Mouse (Mus musculus) hindbrain, embryonic 15.5 days (tissue): ENCODE measurements around the gene Rpl28. TPM values are rescaled to one million over a fixed set of nuclear protein-coding genes. Genes with fewer than 3 reads are reported as not detected.
"Not testable (repeated sequence)": the region's sequence is repeated elsewhere in the genome, so short reads cannot be mapped to it uniquely, and the experiment has no call there.

Source experiments
- ATAC-seq: fragments of 200-750 bp; cut with Nextera tagmentation; 2 replicates; pipeline ENCODE4 v1.8.0; 2017; ENCODE audit warnings: low read depth, moderate number of reproducible peaks, moderate TSS enrichment; ENCODE audit not compliant: low FRiP score
- H3K27ac ChIP-seq: fragments of 300-500 bp; sonication (generic); replicated peaks from 2 replicates; pipeline ENCODE4 v1.5.1; 2015; ENCODE audit warnings: mild to moderate bottlenecking, inconsistent platforms
- H3K27me3 ChIP-seq: fragments of 300-500 bp; sonication (generic); 2 replicates; pipeline ENCODE4 v1.6.1; 2015; ENCODE audit warnings: control low read depth, inconsistent platforms
- H3K36me3 ChIP-seq: fragments of 300-500 bp; sonication (generic); 2 replicates; pipeline ENCODE4 v1.6.1; 2015; ENCODE audit warnings: control low read depth, inconsistent platforms
- H3K4me1 ChIP-seq: fragments of 300-500 bp; sonication (generic); replicated peaks from 2 replicates; pipeline ENCODE4 v1.6.1; 2015; ENCODE audit warnings: control low read depth, inconsistent platforms
- H3K4me2 ChIP-seq: fragments of 300-500 bp; sonication (generic); 2 replicates; pipeline ENCODE4 v1.6.1; 2015; ENCODE audit warnings: moderate library complexity, mild to moderate bottlenecking, inconsistent platforms
- H3K4me3 ChIP-seq: fragments of 300-500 bp; sonication (generic); 2 replicates; pipeline ENCODE4 v1.5.1; 2015; ENCODE audit warnings: mild to moderate bottlenecking, inconsistent platforms
- H3K9ac ChIP-seq: fragments of 300-500 bp; sonication (generic); 2 replicates; pipeline ENCODE4 v1.6.1; 2015; ENCODE audit warnings: inconsistent platforms
- H3K9me3 ChIP-seq: fragments of 300-500 bp; sonication (generic); 2 replicates; pipeline ENCODE4 v1.6.1; 2016; ENCODE audit warnings: control low read depth, inconsistent platforms
- WGBS: fragments of 180-500 bp; shearing (Covaris S2); methylation state at CpG from one replicate; pipeline ENCODE4 v1.1.7; 2015; 5-methylcytosine and 5-hydroxymethylcytosine counted together
- polyA plus RNA-seq: library from polyadenylated mRNA; unstranded; fragments of >200 nt; fragmentation: Nextera tagmentation; extraction: Ambion mirVana; gene quantifications from 2 replicates; pipeline ENCODE4 v1.2.1, GENCODE M21; 2015

Rpl28 gene
- polyA plus RNA-seq, 1 experiment from 2014 or later, result 228 TPM

- peak within 1 kb of the TSS; percentile 67 for H3K9ac ChIP-seq
- H3K4me3 ChIP-seq, result peak within 1 kb of the TSS; percentile 56
- H3K36me3 ChIP-seq, result peaks cover 5% of the 10 kb centered on the region
- H3K4me1 ChIP-seq, result peaks cover 27% of the 10 kb centered on the region
- H3K9me3 ChIP-seq, result no peaks in the 10 kb centered on the region
- H3K27me3 ChIP-seq, result no peaks in the 10 kb centered on the region
- H3K27ac ChIP-seq, result peak within 1 kb of the TSS; percentile 71
- WGBS, result 8% methylated on average over 40 of the region's 40 CpGs
- H3K4me2 ChIP-seq, result peak within 1 kb of the TSS; percentile 92
- ATAC-seq, result no peak
Measured at GRCm38 (mm10) chr7:4789436-4789935, 3.2 kb upstream of the Rpl28 start, which contains the start of gene Tmem238. Gene Tmem238 (minus strand): TSS chr7:4789656.

- H3K27me3 ChIP-seq, H3K9me3 ChIP-seq: not testable (repeated sequence)
- peak overlapping the region; percentile 90 for H3K4me3 ChIP-seq
- H3K9ac ChIP-seq, result peak overlapping the region; percentile 95
- peak; percentile 0; the same call in 1 of the 2 replicates for ATAC-seq
- H3K4me2 ChIP-seq, result peak overlapping the region; percentile 84
- peak overlapping the region; percentile 91 for H3K27ac ChIP-seq
- H3K4me1 ChIP-seq, result peaks cover 28% of the 10 kb centered on the region
- peaks cover 36% of the 10 kb centered on the region for H3K36me3 ChIP-seq
- under 1% methylated on average over 31 of the region's 31 CpGs for WGBS
Measured at GRCm38 (mm10) chr7:4793248-4793647, 574 bp downstream of the Rpl28 start.

DNA sequence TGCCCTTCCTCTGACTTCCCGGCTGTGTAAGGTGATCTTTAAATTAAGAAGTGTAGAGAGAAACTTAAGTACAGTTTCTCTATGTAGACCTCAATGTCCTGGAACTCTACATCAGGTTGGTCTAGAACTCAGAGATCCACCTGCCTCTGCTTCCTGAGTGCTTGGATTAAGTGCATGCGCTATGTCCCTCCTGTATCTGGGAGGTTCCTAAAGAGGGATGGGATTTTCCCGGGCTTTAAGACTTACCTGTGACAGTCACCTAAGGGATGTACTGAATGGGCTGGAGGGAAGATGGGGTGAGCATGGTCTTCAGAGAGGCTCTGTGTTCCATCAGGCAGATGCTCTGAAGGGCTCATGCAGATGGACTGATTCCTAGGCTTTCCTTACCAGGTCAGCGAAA lies 1.0 kb downstream of the Rpl28 start:
- H3K9ac ChIP-seq, result peak overlapping the region; percentile 95
- peak overlapping the region; percentile 84 for H3K4me2 ChIP-seq
- peak overlapping the region; percentile 91; the same call in 1 of the 2 replicates for H3K27ac ChIP-seq
- no peaks in the 10 kb centered on the region for H3K27me3 ChIP-seq
- 51% methylated on average over 4 of the region's 4 CpGs for WGBS
- H3K9me3 ChIP-seq, result no peaks in the 10 kb centered on the region
- peaks cover 36% of the 10 kb centered on the region for H3K36me3 ChIP-seq
- H3K4me1 ChIP-seq, result peaks cover 24% of the 10 kb centered on the region
- ATAC-seq, result no peak
- peak overlapping the region; percentile 90 for H3K4me3 ChIP-seq

- Histone ChIP-seq H3K9ac (no peak overlapping the region), H3K4me3 (no peak overlapping the region), H3K4me1 (peaks cover 18% of the 10 kb centered on the region), H3K9me3 (no peaks in the 10 kb centered on the region), H3K27ac (no peak overlapping the region), H3K4me2 (0 out of 2 replicates have a peak overlapping the region, but pooled peaks have one; percentile 84), H3K36me3 (peaks cover 36% of the 10 kb centered on the region), H3K27me3 (no peaks in the 10 kb centered on the region)
- no peak for ATAC-seq
- 84% methylated on average over 3 of the region's 3 CpGs for WGBS
Measured at GRCm38 (mm10) chr7:4794631-4795168, 2.0 kb downstream of the Rpl28 start.

- 69% methylated on average over 7 of the region's 7 CpGs for WGBS
- H3K36me3 ChIP-seq, result peaks cover 36% of the 10 kb centered on the region
- no peak overlapping the region for H3K4me3 ChIP-seq
- no peak overlapping the region for H3K9ac ChIP-seq
- H3K27ac ChIP-seq, result no peak overlapping the region
- no peaks in the 10 kb centered on the region for H3K9me3 ChIP-seq
- no peak for ATAC-seq
- H3K4me1 ChIP-seq, result peaks cover 18% of the 10 kb centered on the region
- no peak overlapping the region for H3K4me2 ChIP-seq
- H3K27me3 ChIP-seq, result no peaks in the 10 kb centered on the region
Measured at GRCm38 (mm10) chr7:4795767-4796433, 3.2 kb downstream of the Rpl28 start.

DNA sequence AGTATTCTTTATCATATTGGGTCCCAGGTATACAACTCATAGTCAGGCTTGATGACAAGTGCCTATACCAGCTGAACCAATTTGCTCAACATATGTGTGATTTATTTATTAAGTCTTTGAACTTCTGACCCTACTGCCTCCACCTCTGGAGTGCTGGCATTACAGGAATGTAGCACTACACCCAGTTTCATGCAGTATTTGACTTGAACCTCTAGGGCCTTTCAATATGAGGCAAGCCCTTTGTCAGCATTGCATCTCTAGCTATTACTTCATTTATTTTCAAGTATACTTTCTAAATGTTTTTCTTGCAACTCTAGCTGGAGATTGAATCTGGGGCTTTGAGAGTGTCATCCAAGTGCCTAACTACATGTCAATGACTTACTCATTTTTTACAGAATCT lies 9.6 kb downstream of the Rpl28 start:
- no peak for ATAC-seq
- H3K9ac ChIP-seq, result no peak overlapping the region
- H3K4me2 ChIP-seq, result no peak overlapping the region
- no peaks in the 10 kb centered on the region for H3K4me1 ChIP-seq
- no peaks in the 10 kb centered on the region for H3K9me3 ChIP-seq
- no peaks in the 10 kb centered on the region for H3K27me3 ChIP-seq
- H3K27ac ChIP-seq, result no peak overlapping the region
- peaks cover 16% of the 10 kb centered on the region for H3K36me3 ChIP-seq
- no peak overlapping the region for H3K4me3 ChIP-seq

DNA sequence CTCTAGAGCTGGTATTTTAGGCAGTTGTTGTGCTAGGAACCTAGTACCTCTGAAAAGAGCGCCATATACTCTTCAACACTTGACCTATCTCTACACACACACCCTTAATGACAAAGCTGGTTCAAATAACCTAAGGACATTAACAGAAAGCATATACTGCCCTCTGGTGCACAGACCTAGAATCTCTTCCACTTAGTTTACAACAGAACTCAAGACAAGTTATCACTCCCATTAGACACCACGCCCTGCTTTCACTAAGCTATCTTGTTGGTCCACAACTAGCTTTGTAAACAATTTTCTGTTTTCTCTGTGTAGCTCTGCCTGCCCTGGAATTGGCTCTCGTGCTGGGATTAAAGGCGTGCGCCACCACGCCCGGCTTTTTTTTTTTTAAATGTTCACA lies 14.0 kb downstream of the Rpl28 start:
- Histone ChIP-seq H3K9ac (no peak overlapping the region), H3K36me3 (peaks cover 36% of the 10 kb centered on the region), H3K27me3 (no peaks in the 10 kb centered on the region), H3K4me1 (peaks cover 23% of the 10 kb centered on the region), H3K27ac (no peak overlapping the region), H3K9me3 (no peaks in the 10 kb centered on the region), H3K4me2 (no peak overlapping the region), H3K4me3 (no peak overlapping the region)
- WGBS, result 93% methylated on average over 7 of the region's 7 CpGs
- ATAC-seq, result no peak

DNA sequence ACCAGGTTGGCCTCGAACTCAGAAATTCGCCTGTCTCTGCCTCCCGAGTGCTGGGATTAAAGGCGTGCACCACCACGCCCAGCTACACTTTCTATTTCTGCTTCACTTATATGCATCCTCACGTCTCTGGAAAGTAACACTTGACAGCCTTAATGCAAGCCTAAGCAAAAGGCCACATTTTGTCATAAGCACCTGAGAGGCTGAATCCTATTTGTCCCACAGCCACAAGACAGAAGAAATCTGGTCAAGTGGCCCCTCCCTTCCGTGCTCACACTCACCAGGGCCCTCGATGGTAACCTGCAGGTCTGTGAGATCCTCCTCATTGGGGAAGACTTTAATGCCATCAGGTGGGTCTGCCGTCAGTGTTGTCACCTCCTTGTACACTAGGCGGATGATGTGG lies 18.5 kb downstream of the Rpl28 start:
- peaks cover 34% of the 10 kb centered on the region for H3K36me3 ChIP-seq
- H3K27ac ChIP-seq, result 0 out of 2 replicates have a peak overlapping the region, but pooled peaks have one; percentile 98
- H3K4me3 ChIP-seq, result peak overlapping the region; percentile 98
- 46% methylated on average over 10 of the region's 10 CpGs for WGBS
- ATAC-seq, H3K27me3 ChIP-seq, H3K9me3 ChIP-seq: not testable (repeated sequence)
- peak overlapping the region; percentile 80 for H3K4me2 ChIP-seq
- H3K9ac ChIP-seq, result peak overlapping the region; percentile 99
- H3K4me1 ChIP-seq, result peaks cover 29% of the 10 kb centered on the region

GRCm38 (mm10) chr7:4811842-4812302 lies 19.2 kb downstream of the Rpl28 start:
- Histone ChIP-seq H3K4me1 (peaks cover 29% of the 10 kb centered on the region), H3K27me3 (no peaks in the 10 kb centered on the region), H3K36me3 (peaks cover 27% of the 10 kb centered on the region), H3K4me2 (peak overlapping the region; percentile 80), H3K9me3 (no peaks in the 10 kb centered on the region), H3K9ac (peak overlapping the region; percentile 99), H3K27ac (peak overlapping the region; percentile 98), H3K4me3 (peak overlapping the region; percentile 98)
- WGBS, result under 1% methylated on average over 35 of the region's 36 CpGs
- ATAC-seq, result no peak

DNA sequence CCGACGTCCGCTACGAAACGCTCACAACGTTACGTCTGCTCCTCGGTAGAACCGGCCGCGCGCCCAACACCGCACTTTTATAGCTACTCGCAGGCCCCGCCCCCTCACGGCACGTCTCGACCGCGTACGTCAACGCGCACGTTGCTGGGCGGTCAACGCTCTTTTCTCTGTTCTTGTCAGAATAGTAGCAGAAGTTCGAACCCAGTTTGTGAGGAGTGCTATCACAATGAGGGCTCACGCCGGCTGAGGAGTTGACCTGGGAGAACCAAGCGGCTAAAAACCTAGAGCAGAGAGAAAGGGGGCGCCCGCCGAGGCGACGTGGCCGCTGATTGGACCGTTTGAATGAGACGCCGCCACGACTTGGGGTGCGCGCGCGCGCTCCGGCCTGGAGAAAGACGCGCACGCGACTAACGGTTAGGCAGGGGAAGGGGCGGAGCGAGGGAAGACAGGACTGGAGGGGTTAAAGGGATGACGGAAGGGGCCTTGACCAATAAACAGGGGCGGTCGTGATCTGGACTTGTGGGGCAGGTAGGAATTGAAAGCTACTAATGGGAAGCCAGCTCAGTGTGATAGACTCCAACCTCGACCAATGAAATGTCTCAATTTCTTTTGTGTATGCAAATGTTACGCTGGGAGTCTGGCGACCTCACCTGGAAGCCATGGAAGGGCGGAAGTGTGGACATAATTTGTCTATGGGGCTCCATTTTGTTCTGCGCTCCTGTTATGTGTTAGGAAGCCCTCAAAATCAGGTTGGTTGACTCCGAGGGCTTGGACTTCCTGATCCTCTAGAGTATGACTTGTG lies 19.8 kb downstream of the Rpl28 start, which contains the start of gene Ube2s:
Gene Ube2s, minus strand, starts transcription at position 288 of the 802 bp plus-strand sequence.
- peak within 1 kb of the TSS; percentile 98 for H3K4me3 ChIP-seq
- H3K36me3 ChIP-seq, result peaks cover 20% of the 10 kb centered on the region
- peak; percentile 99 for ATAC-seq
- H3K9me3 ChIP-seq, result no peaks in the 10 kb centered on the region
- WGBS, result under 1% methylated on average over 62 of the region's 62 CpGs
- peak within 1 kb of the TSS; percentile 80 for H3K4me2 ChIP-seq
- H3K4me1 ChIP-seq, result peaks cover 29% of the 10 kb centered on the region
- no peaks in the 10 kb centered on the region for H3K27me3 ChIP-seq
- H3K27ac ChIP-seq, result peak within 1 kb of the TSS; percentile 98
- peak within 1 kb of the TSS; percentile 99 for H3K9ac ChIP-seq

- Histone ChIP-seq H3K9ac (peak overlapping the region; percentile 40), H3K4me1 (peaks cover 29% of the 10 kb centered on the region), H3K27me3 (no peaks in the 10 kb centered on the region), H3K4me3 (peak overlapping the region; percentile 98), H3K9me3 (no peaks in the 10 kb centered on the region), H3K27ac (peak overlapping the region; percentile 98), H3K4me2 (peak overlapping the region; percentile 80), H3K36me3 (peaks cover 17% of the 10 kb centered on the region)
- ATAC-seq, result no peak
- WGBS, result 26% methylated on average over 8 of the region's 8 CpGs
Measured at GRCm38 (mm10) chr7:4813105-4813791, 20.6 kb downstream of the Rpl28 start.
